Mouse (Mus musculus): ENCODE measurements around the gene Cntnap4. TPM values are rescaled to one million over a fixed set of nuclear protein-coding genes. Genes with fewer than 3 reads are reported as not detected.

Gene Cntnap4
- polyA plus RNA-seq, 1 experiment from 2014 or later = 1.1 TPM

GRCm38 (mm10) chr8:112922151-112922550 lies 352.3 kb downstream of the Cntnap4 start:
- no peaks in the 10 kb centered on the region for H3K27me3 ChIP-seq (ENCODE audit: control insufficient read depth, insufficient read depth, low read length)
- DNase-seq (ENCODE audit: low spot score) (no peak), ATAC-seq (replicated peaks; ENCODE audit: low FRiP score) (no peak)
- H3K4me1 ChIP-seq (replicated peaks; ENCODE audit: control insufficient read depth, insufficient read depth, low read length) = no peaks in the 10 kb centered on the region
- no peak overlapping the region for H3K9ac ChIP-seq (ENCODE audit: low read length)
- H3K4me2 ChIP-seq (ENCODE audit: low read depth, low read length, severe bottlenecking) = no peak overlapping the region
- no peak overlapping the region for H3K4me3 ChIP-seq (ENCODE audit: low read depth, low read length)
- no peaks in the 10 kb centered on the region for H3K9me3 ChIP-seq (ENCODE audit: control insufficient read depth, low read length)
- no peak overlapping the region for H3K27ac ChIP-seq (ENCODE audit: low read depth, low read length)
- no peaks in the 10 kb centered on the region for H3K36me3 ChIP-seq (ENCODE audit: control insufficient read depth, insufficient read depth, low read length)

GRCm38 (mm10) chr8:112922789-112923188 lies 352.9 kb downstream of the Cntnap4 start:
- Histone ChIP-seq H3K9ac (ENCODE audit: low read length) (no peak overlapping the region), H3K9me3 (ENCODE audit: control insufficient read depth, low read length) (no peaks in the 10 kb centered on the region), H3K27ac (ENCODE audit: low read depth, low read length) (no peak overlapping the region), H3K4me3 (ENCODE audit: low read depth, low read length) (no peak overlapping the region), H3K4me2 (ENCODE audit: low read depth, low read length, severe bottlenecking) (no peak overlapping the region), H3K36me3 (ENCODE audit: control insufficient read depth, insufficient read depth, low read length) (no peaks in the 10 kb centered on the region), H3K27me3 (ENCODE audit: control insufficient read depth, insufficient read depth, low read length) (no peaks in the 10 kb centered on the region), H3K4me1 (replicated peaks; ENCODE audit: control insufficient read depth, insufficient read depth, low read length) (no peaks in the 10 kb centered on the region)
- ATAC-seq (replicated peaks; ENCODE audit: low FRiP score) (no peak), DNase-seq (ENCODE audit: low spot score) (no peak)
- WGBS = 88% methylated on average over 5 of the region's 5 CpGs
